Mouse (Mus musculus) embryo, embryonic 9.5 days (tissue): ENCODE results near the gene Tnfrsf8.

Experiments
- DNase-seq: peaks from one replicate; pipeline ENCODE4 v3.0.0-alpha.2; 2017; ENCODE audit errors: extremely low spot score

Tnfrsf8 gene

DNA sequence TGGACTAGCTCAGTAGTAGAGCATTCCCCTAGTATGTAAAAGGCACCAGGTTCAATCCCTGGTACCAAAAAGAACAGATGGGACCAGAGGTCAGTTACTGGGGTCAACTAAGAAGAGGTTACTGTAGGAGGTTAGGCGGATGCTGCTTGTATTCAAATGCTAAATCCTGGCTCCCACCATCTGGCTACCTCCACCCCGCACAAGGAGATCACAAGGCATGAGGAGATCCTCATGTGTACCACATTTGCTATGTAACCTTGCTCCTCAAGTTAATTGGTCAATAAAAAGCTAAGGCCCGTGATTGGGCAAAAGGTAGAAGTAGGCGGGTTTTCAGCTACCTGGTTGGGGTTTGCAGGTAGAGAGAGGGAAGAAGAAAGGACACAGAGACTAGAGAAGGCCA lies 43.3 kb downstream of the Tnfrsf8 start:
- no peak for DNase-seq

DNA sequence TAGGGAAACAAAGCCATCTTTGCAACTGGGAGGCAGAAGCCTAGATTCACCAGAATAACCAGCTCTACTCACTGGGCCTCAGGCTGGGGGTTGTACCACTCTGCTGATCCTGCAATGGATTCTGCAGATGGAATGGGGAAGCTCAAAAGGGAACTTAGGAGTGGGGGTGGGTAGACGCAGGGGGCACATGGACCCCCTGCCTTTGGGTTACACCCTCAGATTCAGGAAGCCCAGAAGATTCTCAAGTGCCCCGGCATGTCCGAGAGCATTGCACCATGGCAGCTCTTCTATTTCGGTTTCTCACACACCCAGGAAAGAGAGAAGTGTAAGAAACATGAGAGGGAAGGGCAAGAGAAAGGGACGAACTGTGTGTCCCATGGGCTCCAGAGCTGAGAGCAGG lies 44.8 kb downstream of the Tnfrsf8 start:
- no peak for DNase-seq

DNA sequence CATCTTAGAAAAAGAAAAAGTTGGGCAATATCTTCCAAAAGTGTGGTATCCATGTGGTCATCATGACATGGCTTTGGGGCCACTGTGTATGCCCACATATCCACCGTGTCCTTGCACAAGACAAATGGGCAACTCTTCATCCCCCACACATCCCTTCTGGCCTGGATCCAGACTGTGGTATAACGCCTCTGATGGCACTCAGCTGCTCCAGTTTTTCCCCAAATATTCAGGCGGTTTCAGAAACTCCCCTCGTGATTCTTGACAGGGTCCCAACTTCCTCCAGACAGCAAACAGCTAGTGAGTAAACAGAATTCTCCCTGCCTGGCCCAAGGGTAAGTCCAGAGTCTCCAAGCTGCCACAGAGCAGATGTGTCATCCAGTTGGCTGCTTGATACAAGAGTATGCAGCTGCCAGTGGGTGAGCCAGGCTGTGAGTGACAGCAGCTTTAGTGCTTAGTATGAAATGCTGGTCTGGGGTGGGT lies 47.3 kb downstream of the Tnfrsf8 start:
- no peak for DNase-seq

DNA sequence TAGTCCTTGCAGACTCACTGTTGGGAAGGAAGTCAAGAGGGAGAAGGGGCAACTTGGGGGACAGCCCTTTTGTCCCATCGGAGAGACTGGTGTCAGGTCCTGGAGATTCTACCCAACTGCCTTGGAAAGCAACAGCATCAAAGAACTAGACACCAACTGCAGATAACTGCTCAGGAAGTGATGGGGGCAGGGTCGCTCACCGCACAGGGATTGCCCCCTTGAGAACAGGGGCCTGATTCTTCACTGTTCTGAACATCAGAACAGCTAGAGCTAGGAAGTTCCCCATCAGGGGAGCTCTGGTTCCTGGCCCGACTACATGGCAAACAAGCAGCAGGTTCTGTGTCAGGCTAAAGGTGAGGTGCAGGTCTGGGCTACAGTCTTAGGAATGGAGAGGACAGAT lies 48.5 kb downstream of the Tnfrsf8 start:
- no peak for DNase-seq

DNA sequence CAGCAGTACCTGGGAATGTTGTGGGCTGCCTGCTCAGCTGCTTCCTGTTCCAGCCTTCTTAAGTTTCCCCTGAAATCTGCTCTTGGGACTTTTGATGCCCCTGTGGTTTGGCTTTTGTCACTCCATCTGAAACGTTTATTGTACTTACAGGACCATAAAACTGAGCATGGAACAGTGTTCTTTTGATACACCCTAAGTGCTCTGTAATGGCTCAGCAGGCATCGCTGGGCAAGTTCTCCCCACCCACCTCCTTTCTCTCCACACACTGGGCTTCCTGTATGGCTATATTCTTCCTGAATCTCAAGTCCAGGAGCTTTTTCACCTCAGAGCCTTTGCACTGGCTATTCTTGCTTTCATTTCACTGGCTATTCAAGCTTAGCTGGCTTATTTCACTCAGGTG lies 50.2 kb downstream of the Tnfrsf8 start:
- no peak for DNase-seq

DNA sequence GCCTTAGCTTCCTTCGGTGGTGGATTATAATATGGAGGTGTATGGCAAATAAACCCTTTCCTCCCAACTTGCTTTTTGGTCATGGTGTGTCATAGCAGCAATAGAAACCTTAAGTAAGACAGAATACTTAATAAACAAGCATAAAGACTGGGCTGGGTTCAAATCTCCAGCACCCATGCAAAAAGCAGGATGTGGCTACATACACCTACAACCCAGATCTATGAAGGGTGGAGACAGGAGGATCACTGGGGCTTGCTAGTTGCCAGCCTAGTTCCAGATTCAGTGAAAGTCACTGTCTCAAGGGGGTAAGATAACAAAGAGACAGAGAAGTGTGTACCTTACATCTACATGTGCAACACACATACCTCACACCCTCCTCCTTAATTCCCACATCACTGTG lies 51.4 kb downstream of the Tnfrsf8 start:
- DNase-seq = no peak

DNA sequence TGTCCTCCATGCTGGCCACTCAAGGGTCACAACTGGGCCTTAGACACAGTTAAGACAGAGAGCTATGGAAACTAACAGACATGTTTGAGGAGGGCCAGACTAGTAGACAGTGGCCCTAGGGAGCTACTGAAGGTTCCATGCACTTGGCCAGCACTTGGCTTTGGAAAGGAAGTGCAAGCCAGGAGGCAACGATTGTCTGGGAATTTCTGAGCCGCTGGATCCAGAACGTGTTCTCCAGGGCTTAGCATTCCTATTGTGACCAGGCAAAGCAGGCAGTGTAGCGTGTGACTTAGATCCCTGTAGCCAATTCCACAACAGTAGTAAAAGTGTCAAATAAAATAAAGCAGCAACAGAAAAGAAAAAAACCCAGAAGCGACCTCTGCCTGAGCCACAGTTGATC lies 54.2 kb downstream of the Tnfrsf8 start:
- DNase-seq = no peak

DNA sequence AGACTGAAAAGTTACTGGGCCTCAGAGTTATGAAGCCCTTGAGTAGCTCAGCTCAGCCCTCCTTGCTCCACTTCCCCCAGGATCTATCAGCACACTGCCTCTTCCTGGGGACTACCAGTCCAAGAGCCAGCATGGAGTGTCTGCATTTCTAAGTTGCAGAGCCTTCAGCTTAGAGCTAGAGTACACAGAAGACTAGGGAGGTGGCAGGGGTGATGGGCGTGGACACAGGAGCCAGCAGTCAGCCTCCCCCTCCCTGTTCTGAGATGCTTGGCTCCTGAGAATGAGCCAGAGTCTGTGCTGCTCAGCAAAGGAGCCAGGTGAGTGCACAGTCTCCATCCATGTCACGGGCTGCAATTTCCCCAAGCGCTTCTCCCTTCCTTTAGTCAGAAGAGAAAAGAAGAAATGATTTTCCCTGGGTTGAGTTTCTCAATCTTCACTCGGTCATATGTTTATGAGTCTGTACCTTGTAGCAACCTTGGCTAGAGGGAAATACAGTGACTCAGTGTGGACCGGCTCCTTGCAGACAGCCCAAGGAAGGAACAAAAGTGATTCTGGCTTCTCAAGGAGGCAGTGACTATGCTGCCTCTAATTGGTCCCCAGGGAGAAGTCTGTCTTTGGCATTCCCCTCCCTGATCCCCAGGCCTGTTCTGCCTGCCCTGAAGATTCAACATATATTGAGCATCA lies 57.1 kb downstream of the Tnfrsf8 start:
- no peak for DNase-seq

DNA sequence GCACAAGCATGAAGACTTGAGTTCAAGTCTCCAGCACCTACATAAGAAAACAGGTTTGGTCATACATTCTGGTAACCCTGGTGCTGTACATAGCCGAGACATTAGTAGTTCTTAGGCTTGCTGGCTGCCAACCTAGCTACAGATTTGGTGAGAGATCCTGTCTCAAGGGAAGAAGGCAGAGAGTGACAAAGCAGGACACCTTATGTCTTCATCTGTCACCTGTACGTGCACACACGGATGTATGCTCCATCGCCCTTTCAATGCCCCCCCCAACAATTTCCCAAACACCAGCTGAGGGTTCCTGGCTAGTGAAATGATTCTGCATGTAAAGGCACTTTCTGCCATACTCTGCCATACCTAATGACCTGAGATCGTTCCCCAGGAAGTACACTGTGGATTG lies 58.8 kb downstream of the Tnfrsf8 start:
- no peak for DNase-seq

DNA sequence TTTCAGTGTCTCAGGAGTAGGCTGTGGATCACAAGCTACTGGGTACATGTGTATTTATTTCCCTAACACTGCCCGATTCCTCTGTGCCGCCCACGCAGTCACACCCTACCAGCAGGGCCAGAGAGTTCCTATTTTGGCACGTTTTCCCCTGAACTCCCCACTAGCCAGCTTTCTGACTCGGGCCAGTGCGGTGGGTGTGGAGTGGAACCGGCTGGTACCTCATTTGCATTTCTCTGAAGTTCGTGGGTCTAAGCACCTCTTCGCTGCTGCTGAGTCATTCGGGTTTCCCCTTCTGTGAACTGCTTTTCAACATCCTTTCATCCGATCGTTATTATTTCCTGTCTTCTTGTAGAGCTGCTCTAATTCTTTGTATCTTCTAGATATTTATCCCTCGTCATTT lies 60.5 kb downstream of the Tnfrsf8 start:
- no peak for DNase-seq

DNA sequence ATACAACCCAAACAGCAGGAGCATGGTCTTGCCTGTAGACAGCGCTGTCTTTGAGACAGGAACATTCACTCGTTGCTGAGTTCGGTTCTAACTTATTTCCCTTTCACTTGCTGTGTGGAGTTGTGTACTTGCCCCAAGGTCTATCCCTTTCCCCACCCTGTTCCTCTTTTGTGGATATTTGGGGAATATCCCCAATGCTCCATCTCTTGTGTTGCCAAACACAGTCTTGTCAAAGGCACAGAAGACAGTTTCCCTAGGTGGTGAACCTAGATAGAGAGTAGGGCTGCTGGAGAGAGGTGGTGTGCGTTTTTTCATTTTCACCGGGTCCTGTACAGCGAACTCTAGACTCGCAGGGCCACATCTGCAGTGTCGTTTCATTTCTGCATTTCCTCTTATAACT lies 62.4 kb downstream of the Tnfrsf8 start:
- DNase-seq = no peak

DNA sequence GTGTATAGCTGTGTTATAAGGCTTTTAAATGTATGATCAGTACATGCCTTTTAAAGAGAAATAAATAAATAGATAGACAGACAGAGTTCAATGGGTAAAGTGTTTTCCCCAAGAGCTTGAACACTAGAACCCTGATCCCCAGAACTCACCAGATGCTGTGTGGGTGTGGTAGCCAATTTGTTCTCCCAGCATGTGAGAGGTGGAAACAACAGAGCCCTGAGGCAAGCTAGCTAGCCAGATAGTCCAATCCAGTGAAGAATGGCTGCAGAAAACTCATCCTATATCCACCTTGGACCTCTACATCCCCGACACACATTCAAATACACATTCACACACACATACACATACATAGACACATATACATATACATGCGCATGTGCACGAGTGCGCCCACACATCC lies 63.4 kb downstream of the Tnfrsf8 start:
- DNase-seq = no peak

DNA sequence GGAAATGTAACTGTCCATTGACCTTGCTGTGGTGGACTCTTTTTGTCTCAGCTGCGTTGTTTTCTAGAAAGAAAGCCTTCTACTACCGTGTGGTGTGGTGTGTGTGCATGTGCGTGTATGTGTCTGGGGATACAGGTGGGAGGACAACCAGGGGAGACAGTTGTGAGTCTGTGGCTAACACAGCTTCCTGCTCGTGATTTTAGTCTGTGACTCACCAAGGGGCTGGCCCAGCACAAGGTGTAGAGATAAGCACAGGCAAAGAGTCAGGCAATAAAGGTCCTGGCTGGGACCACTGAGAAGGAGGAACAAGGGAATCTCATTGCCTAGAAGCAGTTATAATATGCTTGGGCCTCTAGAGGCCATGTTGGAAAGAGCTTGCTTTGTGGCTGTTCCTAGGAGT lies 65.0 kb downstream of the Tnfrsf8 start:
- DNase-seq = no peak

DNA sequence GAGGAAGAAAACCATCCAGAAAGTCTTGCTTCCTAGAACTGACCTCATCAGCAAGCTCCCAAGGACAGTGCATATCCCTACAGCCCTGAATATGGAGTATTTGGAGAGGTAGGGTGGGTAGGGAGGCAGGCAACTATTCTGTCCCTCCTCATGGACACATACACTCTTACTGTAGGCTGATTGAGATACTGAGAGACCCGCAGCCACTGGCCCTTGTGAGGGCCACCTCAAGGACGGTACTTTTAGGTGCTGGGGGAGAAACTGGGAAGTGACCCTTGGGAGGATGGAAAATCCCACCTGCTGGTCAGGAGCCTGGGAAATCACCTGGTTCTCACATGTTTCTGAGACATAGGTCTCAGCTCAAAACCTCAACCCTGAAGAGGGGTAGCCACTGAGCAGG lies 67.4 kb downstream of the Tnfrsf8 start:
- DNase-seq = no peak

DNA sequence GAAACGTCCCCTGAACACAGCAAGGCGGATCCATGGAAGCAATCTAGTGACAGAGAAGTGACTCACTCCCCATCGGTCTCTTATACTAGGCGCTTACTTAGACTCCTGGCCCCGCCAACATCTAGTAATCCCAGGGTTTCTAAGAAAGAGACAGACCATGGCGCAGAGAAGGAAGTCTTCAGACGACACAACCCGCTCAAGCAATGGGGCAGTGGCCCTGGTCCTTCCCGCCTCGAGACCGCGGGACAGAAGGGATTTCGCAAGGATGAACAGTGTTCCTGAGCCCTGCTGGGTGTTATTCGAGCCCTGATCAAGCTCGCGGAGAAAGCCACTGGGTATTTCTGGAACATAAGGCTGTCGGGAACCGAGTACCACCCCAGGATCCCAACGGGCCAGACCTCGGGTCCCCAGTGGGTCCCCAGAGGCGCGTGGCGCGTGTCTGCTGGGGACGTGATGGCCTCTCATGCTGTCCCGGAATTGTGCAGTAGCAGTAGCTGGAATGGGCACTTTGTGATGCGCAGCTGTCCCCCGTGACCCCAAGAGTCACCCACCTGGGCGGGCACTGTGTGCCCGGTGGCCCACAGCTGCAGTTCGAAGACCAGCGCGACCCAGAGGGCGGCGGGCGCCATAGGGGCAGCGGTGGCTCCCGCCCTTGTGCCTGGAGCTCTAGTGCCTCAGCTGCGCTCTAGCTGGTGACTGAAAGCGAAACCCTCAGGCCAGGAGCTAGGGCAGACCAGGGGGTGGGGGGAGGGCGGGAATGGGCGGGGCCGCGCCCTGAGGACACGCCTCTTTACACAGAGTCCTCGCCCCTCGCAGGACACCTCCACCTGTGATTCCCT lies 68.6 kb downstream of the Tnfrsf8 start, which contains the start of gene Tnfrsf1b:
Gene Tnfrsf1b (minus strand): TSS at position 698 of the 839 bp plus-strand sequence.
- peak; percentile 58 for DNase-seq

DNA sequence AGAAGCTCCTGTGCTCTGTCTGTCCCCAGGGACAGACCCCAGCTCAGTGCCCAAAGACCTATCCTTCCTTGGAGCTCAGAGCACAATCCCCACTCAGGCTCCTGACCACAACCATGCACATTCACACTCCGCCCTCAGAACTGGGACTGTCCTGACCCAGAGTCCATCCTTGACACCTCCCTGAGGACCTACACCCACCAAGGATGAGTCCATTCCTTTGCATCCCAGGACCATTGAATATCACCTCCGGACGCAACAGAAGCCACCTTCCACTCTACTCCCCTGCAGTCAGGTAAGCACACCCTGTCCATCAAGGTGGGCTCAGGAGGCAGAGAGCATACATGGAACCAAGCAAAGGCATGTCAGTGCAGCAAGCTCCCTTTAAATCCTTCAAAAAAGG lies 69.4 kb downstream of the Tnfrsf8 start:
- no peak for DNase-seq

DNA sequence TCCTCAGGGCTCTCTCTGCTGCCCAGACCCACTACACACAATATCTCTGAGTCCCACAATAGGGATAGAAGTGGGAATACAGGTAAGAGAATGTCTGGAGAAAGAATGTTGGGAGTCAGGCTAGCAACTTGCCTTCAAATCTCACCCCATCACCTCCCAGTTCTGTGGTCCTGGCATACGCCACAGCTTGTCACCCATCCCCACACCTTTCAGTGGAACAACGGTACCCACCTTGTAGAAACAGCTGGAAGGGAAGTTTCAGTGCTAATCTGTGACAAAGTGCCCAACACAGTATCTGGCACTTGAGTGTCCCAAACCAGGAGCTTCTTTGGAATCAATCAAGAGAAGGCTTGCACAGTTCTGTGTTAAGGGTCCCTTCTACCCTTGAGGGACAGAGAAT lies 70.3 kb downstream of the Tnfrsf8 start:
- DNase-seq = no peak

DNA sequence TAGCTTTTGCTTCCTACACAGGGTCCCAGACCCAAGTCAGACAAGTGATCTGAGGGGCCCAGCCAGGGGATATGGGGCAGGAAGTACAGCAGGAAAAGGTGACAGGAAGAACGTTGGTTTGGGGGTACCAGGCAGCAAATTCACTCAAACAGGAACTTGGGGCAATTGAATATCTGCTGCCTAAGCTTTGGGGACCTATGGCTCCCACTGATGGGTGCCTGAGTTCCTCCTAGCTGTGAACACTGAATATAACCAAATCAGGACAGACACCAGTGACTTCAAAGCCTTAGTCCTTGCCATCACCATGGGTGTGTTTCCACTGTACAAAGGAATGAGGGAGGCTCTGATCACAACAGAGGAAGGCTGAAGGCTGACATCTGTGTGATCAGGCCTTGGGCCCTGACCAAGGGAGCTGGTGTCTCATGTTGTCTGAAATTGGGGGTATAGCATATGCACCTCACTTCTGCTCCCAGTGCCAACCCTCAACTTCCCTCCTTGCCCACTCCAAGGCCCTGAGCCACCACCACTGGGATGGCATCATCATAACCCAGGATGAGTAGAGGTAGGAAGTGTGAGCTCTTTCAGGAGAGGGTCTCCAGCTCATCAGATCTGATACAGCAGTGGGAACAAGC lies 72.1 kb downstream of the Tnfrsf8 start:
- DNase-seq = no peak

DNA sequence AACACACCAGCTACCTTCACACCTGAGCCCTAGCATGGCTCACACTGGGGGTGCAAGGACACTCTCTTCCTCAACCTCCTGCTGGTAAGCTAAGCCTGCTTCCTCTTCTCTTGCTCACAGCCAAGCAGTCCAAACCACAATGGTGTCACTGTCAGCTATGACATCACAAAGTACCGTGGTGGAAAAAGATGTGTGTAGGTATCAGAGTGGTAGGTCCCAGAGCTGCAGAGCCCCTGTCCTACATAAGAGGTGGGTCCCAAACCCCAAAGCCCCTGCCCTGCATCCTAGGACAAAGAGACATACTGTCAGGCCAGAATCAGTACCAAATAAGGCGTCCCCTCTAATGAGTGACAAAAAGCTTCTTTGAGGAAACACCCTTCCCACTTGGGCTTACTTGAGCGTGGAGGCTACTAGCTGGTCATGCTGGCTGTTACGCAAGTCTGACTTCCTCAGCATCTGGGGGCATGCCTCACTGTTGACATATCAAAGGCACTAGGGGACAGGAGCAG lies 74.2 kb downstream of the Tnfrsf8 start:
- no peak for DNase-seq

DNA sequence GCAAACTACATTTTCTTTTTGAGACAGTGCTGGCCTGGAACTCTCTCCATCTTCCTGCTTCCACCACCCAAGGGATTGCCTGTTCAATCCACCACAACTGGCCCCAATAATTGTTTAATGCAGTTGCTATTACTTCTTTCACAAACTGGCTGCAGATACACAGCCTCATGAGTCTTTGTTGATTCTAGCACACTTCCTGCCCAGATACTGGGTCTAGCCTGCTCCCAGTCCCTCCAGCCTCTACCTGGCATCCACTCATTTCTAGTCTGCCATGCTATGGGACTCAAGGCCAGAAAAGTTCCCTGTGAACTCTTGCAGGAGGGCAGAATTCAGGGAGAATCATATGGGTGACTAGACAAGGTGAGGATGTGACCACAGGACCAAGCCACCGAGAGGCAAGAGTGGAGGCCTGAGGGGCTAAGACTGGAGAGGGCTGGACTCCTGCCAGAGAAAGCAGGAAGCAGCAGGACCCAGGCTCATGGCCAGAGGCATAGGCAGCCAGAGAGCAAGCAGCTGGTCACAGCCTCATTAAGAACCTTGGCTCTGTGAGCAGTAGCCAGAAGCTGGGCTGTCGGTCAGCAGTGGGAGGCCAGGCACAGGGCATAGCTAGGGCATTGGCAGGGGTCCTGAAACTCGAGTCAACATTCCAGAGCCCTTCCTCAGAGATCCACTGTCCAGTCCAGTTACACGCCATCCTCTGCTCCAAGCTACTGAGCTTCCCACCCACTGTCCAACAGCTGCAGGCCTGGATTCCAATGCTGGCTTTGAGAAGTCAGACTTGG lies 75.7 kb downstream of the Tnfrsf8 start:
- DNase-seq = no peak

DNA sequence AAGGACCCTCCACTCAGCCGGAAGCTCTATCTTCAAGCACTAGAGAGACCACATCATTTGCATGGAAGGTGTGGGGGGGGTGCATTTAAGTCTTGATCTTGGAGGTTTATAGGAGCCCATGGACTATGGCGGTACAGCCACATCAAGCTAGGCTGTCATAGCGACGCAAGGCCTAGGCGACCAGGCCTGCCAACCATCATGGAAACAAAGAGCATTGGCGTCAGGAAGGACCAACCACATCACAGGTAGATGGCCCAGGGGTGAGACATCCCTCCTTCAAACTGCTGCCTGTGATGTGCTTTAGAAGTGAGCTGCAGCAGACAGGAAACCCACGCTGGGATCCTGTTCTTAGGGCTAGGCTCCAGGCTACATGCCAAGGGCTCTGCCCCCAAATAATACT lies 78.9 kb downstream of the Tnfrsf8 start:
- DNase-seq = no peak
